Mouse (Mus musculus) right cerebral cortex, adult 2 months (tissue): ENCODE results near the gene Pnp2.
"Not testable (repeated sequence)": the region's sequence is repeated elsewhere in the genome, so short reads cannot be mapped to it uniquely, and the experiment has no call there.

Experiments used
- DNase-seq, 2 experiments: peaks; one replicate each; pipeline ENCODE4 v3.0.0; 2021 to 2022; ENCODE audit warnings: low spot score in 2 of 2

Gene Pnp2

GRCm38 (mm10) chr14:50957146-50957545, 1.4 kb downstream of the Pnp2 start:
- DNase-seq: not testable (repeated sequence)

- not testable (repeated sequence) for DNase-seq
Observed at GRCm38 (mm10) chr14:50958289-50958995, 2.6 kb downstream of the Pnp2 start.

- no peak for DNase-seq
Observed at GRCm38 (mm10) chr14:50968216-50968980, 12.6 kb downstream of the Pnp2 start.

- DNase-seq: no peak
Observed at GRCm38 (mm10) chr14:50969041-50969440, 13.2 kb downstream of the Pnp2 start.

- peak in 1 of 2 experiments; percentile 29 for DNase-seq
Observed at GRCm38 (mm10) chr14:50969558-50970544, 14.1 kb downstream of the Pnp2 start.

GRCm38 (mm10) chr14:50970822-50971221, 15.0 kb downstream of the Pnp2 start:
- DNase-seq: no peak

GRCm38 (mm10) chr14:50973054-50973453, 17.3 kb downstream of the Pnp2 start:
- not testable (repeated sequence) for DNase-seq

GRCm38 (mm10) chr14:50973700-50974099, 17.9 kb downstream of the Pnp2 start:
- DNase-seq: no peak

- DNase-seq: no peak
Observed at GRCm38 (mm10) chr14:50975001-50975400, 19.2 kb downstream of the Pnp2 start.

- DNase-seq: peak in 1 of 2 experiments; percentile 23
Observed at GRCm38 (mm10) chr14:50976674-50977073, 20.9 kb downstream of the Pnp2 start.

GRCm38 (mm10) chr14:50978451-50978850, 22.7 kb downstream of the Pnp2 start:
- not testable (repeated sequence) for DNase-seq

- no peak for DNase-seq
Observed at GRCm38 (mm10) chr14:50979631-50980030, 23.8 kb downstream of the Pnp2 start.

GRCm38 (mm10) chr14:50981207-50981606, 25.4 kb downstream of the Pnp2 start:
- DNase-seq: no peak

- DNase-seq: no peak
Observed at GRCm38 (mm10) chr14:50981837-50982236, 26.0 kb downstream of the Pnp2 start.

GRCm38 (mm10) chr14:50987668-50988067, 31.9 kb downstream of the Pnp2 start:
- no peak for DNase-seq

GRCm38 (mm10) chr14:50991037-50991436, 35.2 kb downstream of the Pnp2 start:
- DNase-seq: no peak

GRCm38 (mm10) chr14:50997088-50997487, 41.3 kb downstream of the Pnp2 start:
- no peak for DNase-seq

GRCm38 (mm10) chr14:50997999-50998666, 42.3 kb downstream of the Pnp2 start:
- no peak for DNase-seq

GRCm38 (mm10) chr14:51007152-51007801, 51.5 kb downstream of the Pnp2 start, which contains the start of gene Rnase10:
TSS of gene Rnase10 (plus strand) at chr14:51007751.
- DNase-seq: no peak

GRCm38 (mm10) chr14:51007914-51008713, 52.3 kb downstream of the Pnp2 start:
- peak; percentile 18 to 48 for DNase-seq
